Mouse (Mus musculus) forebrain, embryonic 11.5 days (tissue): ENCODE data around the gene Boc. TPM values are rescaled to one million over a fixed set of nuclear protein-coding genes. Genes with fewer than 3 reads are reported as not detected.

Experiments used
- ATAC-seq: fragments of 200-750 bp; cut with Nextera tagmentation; replicated peaks from 2 replicates; pipeline ENCODE4 v1.8.0; 2017; ENCODE audit warnings: moderate TSS enrichment; ENCODE audit not compliant: low FRiP score
- DNase-seq: peaks from one replicate; pipeline ENCODE4 v3.0.0-alpha.2; 2017; ENCODE audit warnings: low spot score
- H3K27ac ChIP-seq: fragments of 300-500 bp; sonication (generic); 2 replicates; pipeline ENCODE4 v1.5.1; 2014; ENCODE audit warnings: low read depth, low read length
- H3K27me3 ChIP-seq: fragments of 300-500 bp; sonication (generic); 2 replicates; pipeline ENCODE4 v1.6.1; 2014; ENCODE audit warnings: mild to moderate bottlenecking, low read length, mixed read lengths; ENCODE audit not compliant: control insufficient read depth, insufficient read depth
- H3K36me3 ChIP-seq: fragments of 300-500 bp; sonication (generic); 2 replicates; pipeline ENCODE4 v1.6.1; 2014; ENCODE audit warnings: mild to moderate bottlenecking, low read length, moderate library complexity, mixed read lengths; ENCODE audit not compliant: control insufficient read depth, insufficient read depth
- H3K4me1 ChIP-seq: fragments of 300-500 bp; sonication (generic); replicated peaks from 2 replicates; pipeline ENCODE4 v1.6.1; 2014; ENCODE audit warnings: low read length, mixed read lengths; ENCODE audit not compliant: control insufficient read depth, insufficient read depth
- H3K4me2 ChIP-seq: fragments of 300-500 bp; sonication (generic); 2 replicates; pipeline ENCODE4 v1.6.1; 2014; ENCODE audit warnings: low read depth, mild to moderate bottlenecking, low read length, moderate library complexity, mixed read lengths; ENCODE audit not compliant: severe bottlenecking
- H3K4me3 ChIP-seq: fragments of 300-500 bp; sonication (generic); 2 replicates; pipeline ENCODE4 v1.5.1; 2014; ENCODE audit warnings: low read depth, low read length
- H3K9ac ChIP-seq: fragments of 300-500 bp; sonication (generic); 2 replicates; pipeline ENCODE4 v1.6.1; 2014; ENCODE audit warnings: low read length
- H3K9me3 ChIP-seq: fragments of 300-500 bp; sonication (generic); 2 replicates; pipeline ENCODE4 v1.6.1; 2016; ENCODE audit warnings: low read length, mixed read lengths; ENCODE audit not compliant: control insufficient read depth
- WGBS: fragments of 180-500 bp; shearing (Covaris S2); extraction: QIAGEN DNeasy Blood & Tissue Kit; methylation state at CpG from one replicate; pipeline ENCODE4 v1.1.7; 2014; 5-methylcytosine and 5-hydroxymethylcytosine counted together
- polyA plus RNA-seq: library from polyadenylated mRNA; unstranded; fragments of >200 nt; fragmentation: Nextera tagmentation; extraction: Ambion mirVana; gene quantifications from 2 replicates; pipeline ENCODE4 v1.2.1, GENCODE M21; 2014

Boc gene
- polyA plus RNA-seq, 1 experiment from 2014 or later, result 35.6 TPM

DNA sequence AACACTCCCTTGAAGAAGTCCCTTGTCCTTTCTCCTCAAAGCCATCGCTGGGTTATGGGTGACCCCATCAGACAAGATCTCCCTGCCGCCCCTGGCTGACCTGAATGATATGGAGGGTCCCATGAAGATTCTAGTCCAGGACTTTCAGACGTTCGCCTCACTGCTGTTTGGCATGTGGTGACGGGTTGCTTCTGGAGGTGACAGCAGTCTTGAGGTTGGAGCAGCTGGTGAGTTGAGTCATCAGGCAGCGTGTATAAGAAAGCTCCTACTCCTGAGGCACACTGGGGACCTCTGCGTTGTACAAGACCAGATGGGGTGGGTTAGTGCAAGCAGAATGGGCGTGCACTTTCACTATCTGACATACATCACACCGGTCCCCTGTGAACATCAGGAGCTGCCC lies 72.1 kb downstream of the Boc start:
- peaks cover 3% of the 10 kb centered on the region; the same call in 1 of the 2 replicates for H3K36me3 ChIP-seq
- peaks cover 2% of the 10 kb centered on the region; the same call in 1 of the 2 replicates for H3K4me1 ChIP-seq
- no peaks in the 10 kb centered on the region for H3K27me3 ChIP-seq
- no peak overlapping the region for H3K4me3 ChIP-seq
- no peak overlapping the region for H3K27ac ChIP-seq
- H3K9ac ChIP-seq, result no peak overlapping the region
- WGBS, result 87% methylated on average over 9 of the region's 9 CpGs
- ATAC-seq (no peak), DNase-seq (peak; percentile 52)
- H3K4me2 ChIP-seq, result no peak overlapping the region
- H3K9me3 ChIP-seq, result no peaks in the 10 kb centered on the region

DNA sequence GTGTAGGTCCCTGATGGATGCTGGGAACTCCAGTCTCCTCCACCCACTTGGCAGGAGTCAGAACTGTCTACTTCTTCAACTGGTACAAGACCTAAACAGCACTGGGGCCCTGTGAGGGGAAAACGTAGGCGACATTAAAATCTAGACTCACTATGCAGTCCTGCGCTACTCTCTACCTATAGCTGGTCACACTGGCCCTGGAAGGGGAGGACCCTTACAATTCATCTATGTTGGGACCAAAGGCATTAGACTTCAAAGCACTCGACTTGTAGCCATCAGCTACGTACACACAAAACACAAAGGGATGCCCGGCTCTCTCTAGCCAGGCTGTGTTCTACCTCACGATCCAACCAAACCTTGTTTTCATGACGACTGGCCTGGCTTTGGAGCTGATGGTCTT lies 73.0 kb downstream of the Boc start:
- ATAC-seq, result no peak
- Histone ChIP-seq H3K4me1 (peaks cover 2% of the 10 kb centered on the region; the same call in 1 of the 2 replicates), H3K9ac (no peak overlapping the region), H3K4me2 (no peak overlapping the region), H3K27ac (no peak overlapping the region), H3K27me3 (no peaks in the 10 kb centered on the region), H3K9me3 (no peaks in the 10 kb centered on the region), H3K36me3 (peaks cover 3% of the 10 kb centered on the region; the same call in 1 of the 2 replicates), H3K4me3 (no peak overlapping the region)
- 81% methylated on average over 8 of the region's 8 CpGs for WGBS
- peak; percentile 46 for DNase-seq

DNA sequence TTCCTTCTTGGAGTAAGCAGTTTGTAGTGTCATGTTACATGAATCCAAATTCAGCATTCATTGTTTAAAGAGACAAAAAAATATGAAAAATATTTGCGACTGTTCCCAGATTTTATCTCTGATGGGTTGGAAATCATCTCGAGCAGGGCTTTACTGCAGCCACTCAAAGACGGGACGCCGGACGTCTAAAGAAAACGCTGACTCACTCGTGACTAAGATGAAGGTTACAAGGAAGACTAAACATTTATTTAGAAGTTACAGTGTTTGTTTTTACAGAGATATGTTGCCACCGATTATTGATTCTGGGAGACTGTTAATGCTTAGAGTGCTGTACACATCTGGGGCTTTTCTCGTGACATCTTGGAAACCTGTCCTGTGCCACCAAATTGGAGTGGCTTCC lies 73.9 kb downstream of the Boc start:
- no peaks in the 10 kb centered on the region for H3K9me3 ChIP-seq
- peaks cover 2% of the 10 kb centered on the region; the same call in 1 of the 2 replicates for H3K4me1 ChIP-seq
- H3K27me3 ChIP-seq, result no peaks in the 10 kb centered on the region
- DNase-seq (no peak), ATAC-seq (no peak)
- no peak overlapping the region for H3K4me3 ChIP-seq
- H3K36me3 ChIP-seq, result peaks cover 2% of the 10 kb centered on the region; the same call in 1 of the 2 replicates
- H3K4me2 ChIP-seq, result no peak overlapping the region
- no peak overlapping the region for H3K9ac ChIP-seq
- H3K27ac ChIP-seq, result no peak overlapping the region
- WGBS, result 85% methylated on average over 10 of the region's 10 CpGs

DNA sequence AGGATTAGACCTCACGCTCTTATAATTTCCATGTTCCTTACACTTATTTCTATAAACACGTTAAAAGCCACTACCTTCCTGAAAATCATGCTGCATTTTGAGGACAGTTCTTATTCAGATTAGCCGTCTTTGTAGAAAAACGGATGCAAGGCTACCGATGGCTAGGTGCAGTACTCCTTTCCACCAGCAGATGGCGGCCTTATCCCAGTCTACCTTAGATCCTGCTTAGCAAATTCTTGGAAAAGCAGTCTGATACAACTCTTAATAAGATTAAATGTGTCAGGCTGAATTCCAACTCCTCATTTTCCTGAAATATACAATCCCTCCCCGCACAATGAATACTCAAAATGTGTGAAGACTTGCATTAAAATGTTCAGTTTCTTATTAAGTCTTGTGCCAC lies 74.6 kb downstream of the Boc start:
- Histone ChIP-seq H3K36me3 (no peaks in the 10 kb centered on the region; the same call in 1 of the 2 replicates), H3K9ac (no peak overlapping the region), H3K4me2 (no peak overlapping the region), H3K9me3 (no peaks in the 10 kb centered on the region), H3K4me3 (no peak overlapping the region), H3K27ac (no peak overlapping the region; the same call in 1 of the 2 replicates), H3K4me1 (peaks cover 2% of the 10 kb centered on the region; the same call in 1 of the 2 replicates), H3K27me3 (no peaks in the 10 kb centered on the region)
- peak; percentile 87 for DNase-seq
- ATAC-seq, result peak; percentile 13; the same call in 1 of the 2 replicates
- 7% methylated on average over 7 of the region's 7 CpGs for WGBS

DNA sequence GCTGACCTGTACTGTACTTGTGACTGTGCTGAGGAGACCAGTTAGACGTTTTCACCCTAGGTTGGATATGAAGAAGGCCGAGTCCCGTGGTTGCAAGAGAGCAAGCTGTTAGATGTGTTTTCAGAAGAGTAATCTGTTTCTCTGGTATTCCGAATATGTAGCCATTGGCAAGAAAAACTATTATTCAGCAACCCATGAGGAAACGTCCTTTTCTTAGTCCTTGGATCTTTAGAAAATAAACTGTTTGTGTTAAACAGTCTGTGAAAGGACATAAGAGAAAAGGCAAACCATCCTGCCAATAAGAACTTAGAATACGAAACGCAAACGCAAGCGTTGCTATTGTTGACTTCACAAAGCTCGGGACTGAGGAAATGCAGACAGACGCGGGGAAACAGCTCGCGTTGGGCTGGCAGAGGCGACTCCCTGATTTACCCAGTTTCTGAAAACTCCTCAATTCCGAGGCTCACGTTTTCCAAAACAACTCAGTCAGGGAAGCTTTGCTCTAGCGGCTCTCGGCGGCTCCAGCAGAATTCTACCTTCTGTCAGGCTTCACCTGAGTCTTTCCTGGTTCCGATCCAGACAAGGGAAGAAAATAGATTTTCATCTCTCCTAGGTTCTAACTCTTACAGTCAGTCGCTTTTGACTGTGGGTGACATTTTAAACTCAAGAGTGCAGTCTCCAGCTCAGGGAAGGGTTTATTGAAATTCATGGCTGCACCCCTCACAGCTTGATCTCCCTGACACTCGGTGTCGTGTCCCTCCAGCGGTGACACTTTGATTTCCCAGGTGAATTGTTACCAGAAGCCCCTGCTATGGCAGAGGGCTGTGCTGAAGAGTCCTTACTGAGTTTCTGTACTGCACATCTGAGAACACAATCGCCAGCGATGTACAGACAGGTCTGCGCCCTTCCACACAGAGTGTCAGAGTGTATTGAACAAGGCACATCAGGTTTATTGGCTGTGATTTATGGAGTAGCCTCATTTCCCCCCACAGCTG lies 76.8 kb downstream of the Boc start:
- no peak for ATAC-seq
- WGBS, result 49% methylated on average over 28 of the region's 28 CpGs

DNA sequence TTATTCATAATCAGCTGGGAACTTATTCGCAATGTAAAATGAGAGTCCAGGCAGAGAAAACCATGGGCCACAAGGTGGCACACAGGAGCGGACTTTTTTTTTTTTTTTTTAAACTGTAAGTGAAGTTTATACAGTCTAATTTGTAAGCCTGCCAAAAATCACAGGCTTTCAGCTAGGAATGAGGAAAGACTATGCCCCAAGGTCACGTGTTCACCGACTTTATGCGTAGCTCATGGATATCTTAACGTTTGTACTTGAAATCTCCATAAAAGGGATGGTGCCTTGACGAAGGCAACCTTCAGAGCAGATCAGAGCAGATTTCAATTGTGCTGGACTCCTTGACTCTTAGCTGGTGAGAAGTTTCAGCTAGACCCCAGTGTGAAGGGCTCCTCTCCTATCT lies 78.1 kb downstream of the Boc start:
- peak; percentile 41 for DNase-seq
- Histone ChIP-seq H3K27ac (no peak overlapping the region), H3K4me2 (no peak overlapping the region), H3K36me3 (no peaks in the 10 kb centered on the region), H3K4me3 (no peak overlapping the region), H3K4me1 (0 out of 2 replicates have a peak, but pooled peaks cover 2% of the 10 kb centered on the region), H3K9me3 (no peaks in the 10 kb centered on the region), H3K9ac (no peak overlapping the region), H3K27me3 (no peaks in the 10 kb centered on the region)
- ATAC-seq, result no peak
- 84% methylated on average over 7 of the region's 7 CpGs for WGBS

More for the DNA sequence above, 76.8 kb downstream of the Boc start:
- Histone ChIP-seq H3K4me2 (no peak overlapping the region), H3K9me3 (no peaks in the 10 kb centered on the region), H3K9ac (no peak overlapping the region), H3K27ac (no peak overlapping the region), H3K36me3 (no peaks in the 10 kb centered on the region), H3K4me3 (no peak overlapping the region), H3K27me3 (no peaks in the 10 kb centered on the region), H3K4me1 (peaks cover 2% of the 10 kb centered on the region; the same call in 1 of the 2 replicates)
- peak; percentile 47 for DNase-seq

DNA sequence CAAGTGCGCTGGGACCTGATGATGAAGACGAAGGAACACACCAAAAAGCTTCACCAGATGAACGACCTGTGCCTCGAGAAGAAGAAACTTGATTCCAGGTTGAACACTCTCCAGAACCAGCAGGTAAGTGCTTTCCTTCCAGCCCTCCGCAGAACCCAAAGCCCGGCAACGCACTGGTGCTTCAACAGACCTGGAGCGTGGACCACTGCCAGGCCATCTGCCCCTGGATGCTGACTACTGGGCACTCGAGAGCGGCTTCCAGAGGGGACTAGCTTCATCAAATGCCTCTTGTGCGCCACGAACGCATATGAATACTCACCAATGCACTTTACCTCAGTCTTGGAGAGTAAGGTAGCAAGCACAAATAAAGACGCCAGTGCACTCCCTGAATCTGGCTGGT lies 78.8 kb downstream of the Boc start:
- DNase-seq (peak; percentile 49), ATAC-seq (no peak)
- no peaks in the 10 kb centered on the region for H3K9me3 ChIP-seq
- no peak overlapping the region for H3K27ac ChIP-seq
- WGBS, result 91% methylated on average over 14 of the region's 14 CpGs
- no peak overlapping the region for H3K9ac ChIP-seq
- H3K4me2 ChIP-seq, result no peak overlapping the region
- no peak overlapping the region for H3K4me3 ChIP-seq
- no peaks in the 10 kb centered on the region for H3K36me3 ChIP-seq
- H3K27me3 ChIP-seq, result no peaks in the 10 kb centered on the region
- H3K4me1 ChIP-seq, result 0 out of 2 replicates have a peak, but pooled peaks cover 2% of the 10 kb centered on the region

DNA sequence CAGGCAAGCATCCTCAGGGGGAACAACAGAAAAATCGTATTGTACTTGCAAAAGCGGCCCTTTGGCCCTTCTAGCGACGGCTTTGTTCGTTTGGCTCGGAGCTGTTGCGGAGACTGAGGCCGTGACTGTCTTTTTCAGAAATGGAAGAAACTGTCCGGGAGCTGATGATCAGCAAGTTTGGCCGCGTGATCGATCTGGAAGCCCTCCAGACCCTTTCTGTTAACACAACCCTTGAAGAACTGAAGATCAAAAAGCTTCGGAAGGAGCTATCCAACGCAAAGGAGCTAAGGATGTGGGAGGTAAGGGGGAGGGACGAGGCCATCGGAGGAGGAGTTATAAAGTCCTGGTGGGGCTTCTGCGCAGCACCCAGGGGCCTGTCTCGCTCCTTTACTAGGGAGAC lies 79.9 kb downstream of the Boc start:
- no peaks in the 10 kb centered on the region for H3K27me3 ChIP-seq
- no peak overlapping the region for H3K4me3 ChIP-seq
- no peak overlapping the region for H3K27ac ChIP-seq
- 0 out of 2 replicates have a peak, but pooled peaks cover under 1% of the 10 kb centered on the region for H3K4me1 ChIP-seq
- H3K9ac ChIP-seq, result no peak overlapping the region
- ATAC-seq (no peak), DNase-seq (peak; percentile 48)
- H3K9me3 ChIP-seq, result no peaks in the 10 kb centered on the region
- no peak overlapping the region for H3K4me2 ChIP-seq
- WGBS, result 48% methylated on average over 18 of the region's 18 CpGs
- no peaks in the 10 kb centered on the region for H3K36me3 ChIP-seq
